Mouse (Mus musculus) adrenal gland, adult 18-20 months (tissue): ENCODE measurements around the gene Col27a1. TPM values are rescaled to one million over a fixed set of nuclear protein-coding genes. Genes with fewer than 3 reads are reported as not detected.

ENCODE experiments used
- DNase-seq, 2 experiments: peaks; one replicate each; pipeline ENCODE4 v3.0.0; 2021 to 2022; ENCODE audit warnings: low spot score in 2 of 2
- microRNA-seq, 2 experiments: library from miRNA; unstranded; fragments of <30 nt; microRNA quantifications; one replicate each; pipeline ENCODE4 v1.2.0; 2021; ENCODE audit warnings: borderline number of aligned reads in 2 of 2
- total RNA-seq, 2 experiments: library from RNA; stranded (reverse); gene quantifications; 1 replicate in 1 of 2; 2 replicates in 1 of 2; pipeline ENCODE4 v1.2.3; 2021

Col27a1 gene
- total RNA-seq, 2 experiments from 2014 or later, result 10.6 to 15.1 TPM

- DNase-seq, result peak; percentile 94
These were observed 154.8 kb downstream of the Col27a1 start for GRCm38 (mm10) chr4:63368577-63368976.

GRCm38 (mm10) chr4:63370897-63371296 is 157.1 kb downstream of the Col27a1 start:
- no peak for DNase-seq

GRCm38 (mm10) chr4:63371890-63372289 is 158.1 kb downstream of the Col27a1 start:
- peak in 1 of 2 experiments; percentile 21 for DNase-seq

- no peak for DNase-seq
These were observed 159.6 kb downstream of the Col27a1 start for GRCm38 (mm10) chr4:63373404-63373803.

- no peak for DNase-seq
These were observed 160.5 kb downstream of the Col27a1 start for GRCm38 (mm10) chr4:63374331-63374730.

- DNase-seq, result no peak
These were observed 161.6 kb downstream of the Col27a1 start for GRCm38 (mm10) chr4:63375367-63375766.

- no peak for DNase-seq
These were observed 163.7 kb downstream of the Col27a1 start for GRCm38 (mm10) chr4:63377483-63377882.

- DNase-seq, result no peak
These were observed 169.0 kb downstream of the Col27a1 start for GRCm38 (mm10) chr4:63382676-63383369.

- DNase-seq, result no peak
These were observed 169.7 kb downstream of the Col27a1 start for GRCm38 (mm10) chr4:63383474-63383873.

GRCm38 (mm10) chr4:63384262-63384661 is 170.5 kb downstream of the Col27a1 start:
- DNase-seq, result no peak

Small RNA genes within 50 kb of the gene (microRNA-seq; reads per million reads assigned to microRNA genes)
- 3,857 to 4,559 reads per million in 2 experiments for gene Mir455

Other genes starting within 250 kb of the Col27a1 start
- gene Zfp618, start 248.4 kb upstream of the Col27a1 start, total RNA-seq, result 1 to 10 TPM; 1.6 to 1.9 TPM
- under 1 TPM in 1 of 2 experiments, not detected in 1; 0.40 TPM for gene Ambp, start 59.2 kb upstream of the Col27a1 start, total RNA-seq
- under 1 TPM in 1 of 2 experiments, not detected in 1; 0.17 TPM for gene Kif12, start 41.9 kb upstream of the Col27a1 start, total RNA-seq
- gene Orm1, start 130.6 kb downstream of the Col27a1 start, total RNA-seq, result 100 to 1,000 TPM in 1 of 2 experiments, 10 to 100 TPM in 1; 44.2 to 127 TPM
- gene Orm3, start 142.2 kb downstream of the Col27a1 start, total RNA-seq, result 10 to 100 TPM; 12.2 to 13.7 TPM
- 10 to 100 TPM in 1 of 2 experiments, 1 to 10 TPM in 1; 3.1 to 11.3 TPM for gene Orm2, start 148.4 kb downstream of the Col27a1 start, total RNA-seq
- 1 to 10 TPM; 4.0 to 6.9 TPM for gene Akna, start 189.3 kb downstream of the Col27a1 start, total RNA-seq